Mouse (Mus musculus): ENCODE measurements around the gene Nkapd1.
"Not testable (repeated sequence)": the region's sequence is repeated elsewhere in the genome, so short reads cannot be mapped to it uniquely, and the experiment has no call there.

Nkapd1 gene

DNA sequence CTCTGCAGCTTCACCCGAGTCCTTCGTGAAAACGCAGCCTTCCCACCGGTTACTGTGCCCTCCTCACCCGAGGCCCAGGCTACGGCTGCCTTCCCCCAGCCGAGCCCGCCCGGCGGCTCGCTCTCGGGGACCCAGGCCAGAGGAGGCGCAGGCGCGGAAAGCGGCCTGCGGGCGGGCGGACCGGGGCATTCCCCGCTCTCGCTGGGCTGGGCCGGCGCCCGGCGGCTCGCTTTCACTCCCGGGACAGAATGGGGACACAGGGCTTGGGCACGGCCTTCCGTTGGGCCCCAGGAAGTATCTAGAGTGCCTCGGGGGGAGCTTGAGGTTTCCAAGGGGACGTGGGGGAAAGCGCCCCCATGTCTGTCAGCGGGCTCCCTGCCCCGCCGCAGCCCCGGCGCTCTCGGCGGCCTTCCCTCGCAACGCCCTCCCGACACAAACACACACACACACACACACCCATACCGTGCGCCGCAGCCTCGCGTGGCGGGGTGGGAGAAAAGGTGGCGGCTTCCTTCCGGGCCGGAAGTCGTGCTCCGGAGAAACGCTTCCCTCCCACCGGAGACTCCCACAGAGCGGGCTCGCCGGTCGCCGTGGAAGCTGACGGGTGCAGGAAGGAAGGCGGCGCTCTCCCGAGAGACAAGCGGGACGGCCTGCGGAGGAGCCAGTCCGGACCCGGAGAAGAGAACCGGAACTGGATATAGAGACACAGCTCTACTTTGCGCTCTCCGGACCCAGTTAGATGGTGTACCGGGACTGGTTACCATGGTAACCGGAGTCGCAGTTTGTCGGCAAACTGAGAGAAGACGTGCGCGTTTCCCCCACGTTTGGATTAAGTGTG is at the start of gene Nkapd1, which contains the start of gene Pih1d2:
TSS of gene Nkapd1 (minus strand) at position 699 of the 838 bp plus-strand sequence.
TSS of gene Pih1d2 (plus strand) at position 556 of the 838 bp plus-strand sequence.
- DNase-seq (ENCODE audit: low spot score in 2 of 2) = peak; percentile 92 to 93

GRCm38 (mm10) chr9:50666442-50666841 is 49.2 kb upstream of the Nkapd1 start:
- no peak for DNase-seq (ENCODE audit: low spot score in 2 of 2)

GRCm38 (mm10) chr9:50664826-50665225 is 47.6 kb upstream of the Nkapd1 start:
- DNase-seq (ENCODE audit: low spot score in 2 of 2) = peak; percentile 42 to 45

DNA sequence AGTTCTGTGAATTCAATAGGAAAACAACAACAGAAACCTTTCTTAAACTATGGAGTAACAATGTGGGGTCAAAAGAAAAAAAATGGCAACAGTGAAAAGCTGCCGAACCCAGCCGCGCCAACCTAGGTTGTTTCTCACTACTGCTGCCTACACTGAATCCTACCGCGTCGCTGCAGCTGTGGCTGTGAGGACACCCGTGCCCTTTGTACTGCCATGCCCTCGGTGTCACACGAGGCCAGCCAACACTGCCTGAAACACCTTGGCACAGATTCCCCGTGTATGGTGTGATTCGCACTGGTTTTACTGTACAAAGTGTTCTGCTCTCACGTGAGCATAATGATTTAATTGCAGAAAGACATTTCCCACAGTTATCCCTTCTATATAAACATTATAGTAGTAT is 43.2 kb upstream of the Nkapd1 start:
- peak; percentile 45 to 52 for DNase-seq (ENCODE audit: low spot score in 2 of 2)

DNA sequence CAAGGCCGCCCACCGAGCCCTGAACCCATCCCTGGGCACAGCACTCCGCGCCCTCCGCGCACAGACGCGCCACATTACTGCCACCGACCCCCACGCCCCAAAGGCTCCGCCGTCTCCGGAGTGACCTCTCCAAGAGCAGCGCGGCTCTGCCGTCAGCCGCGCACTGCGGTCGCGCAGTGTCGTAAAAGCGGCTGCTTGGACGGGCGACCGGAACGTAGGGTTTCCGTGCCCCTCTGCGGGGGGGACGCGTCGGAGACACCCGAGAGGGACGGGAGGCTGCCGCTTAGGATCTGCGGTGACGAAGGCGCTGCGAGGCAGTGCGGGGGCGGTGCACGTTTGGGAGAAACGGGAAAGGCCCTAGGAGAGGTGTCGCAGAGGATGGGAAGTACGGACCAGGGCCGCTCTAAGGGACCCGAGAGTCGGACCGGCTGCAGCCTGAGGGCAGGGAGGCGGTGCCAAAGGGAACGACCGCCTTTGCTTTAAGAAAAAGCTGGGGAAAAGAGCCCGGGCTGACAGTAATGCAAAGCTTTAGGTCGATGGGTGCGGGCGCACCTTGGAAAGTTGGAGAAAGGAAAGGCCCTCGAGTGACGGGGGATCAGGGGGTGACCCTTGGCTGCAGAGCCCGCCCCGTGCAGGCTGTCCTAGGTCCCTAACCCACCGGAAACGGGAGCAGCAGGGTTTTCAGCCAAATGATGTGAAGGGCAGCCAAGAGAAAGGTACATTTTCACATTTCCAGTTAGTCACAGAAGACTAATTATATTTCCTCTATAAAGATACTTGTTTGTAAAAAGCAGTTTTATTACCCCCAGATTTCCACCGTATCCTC is 42.3 kb upstream of the Nkapd1 start, which contains the start of gene Dlat:
TSS of gene Dlat (minus strand) at position 389 of the 826 bp plus-strand sequence.
- peak; percentile 90 to 94 for DNase-seq (ENCODE audit: low spot score in 2 of 2)

GRCm38 (mm10) chr9:50658941-50659388 is 41.7 kb upstream of the Nkapd1 start:
- peak in 1 of 2 experiments; percentile 37 for DNase-seq (ENCODE audit: low spot score in 2 of 2)

DNA sequence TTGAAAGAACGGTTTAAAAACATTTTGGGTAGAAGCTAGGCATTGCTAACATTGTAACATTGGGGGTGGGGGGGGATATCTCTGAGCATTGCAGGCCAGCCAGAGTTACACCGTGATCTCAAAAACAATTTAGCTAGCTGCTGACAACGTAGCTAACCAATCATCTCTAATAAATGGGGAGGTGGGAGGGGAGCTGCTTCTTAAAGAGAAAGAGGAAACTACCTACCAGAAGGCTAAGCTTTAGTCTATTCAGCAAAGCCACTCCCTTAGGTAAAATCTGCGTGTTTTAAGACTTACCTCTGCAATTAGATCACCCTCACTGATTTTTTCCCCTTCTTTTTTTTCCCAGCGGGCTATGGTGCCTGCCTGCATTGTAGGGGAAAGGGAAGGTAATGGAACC is 41.1 kb upstream of the Nkapd1 start:
- DNase-seq (ENCODE audit: low spot score in 2 of 2) = no peak

GRCm38 (mm10) chr9:50650503-50650902 is 33.2 kb upstream of the Nkapd1 start:
- no peak for DNase-seq (ENCODE audit: low spot score in 2 of 2)

DNA sequence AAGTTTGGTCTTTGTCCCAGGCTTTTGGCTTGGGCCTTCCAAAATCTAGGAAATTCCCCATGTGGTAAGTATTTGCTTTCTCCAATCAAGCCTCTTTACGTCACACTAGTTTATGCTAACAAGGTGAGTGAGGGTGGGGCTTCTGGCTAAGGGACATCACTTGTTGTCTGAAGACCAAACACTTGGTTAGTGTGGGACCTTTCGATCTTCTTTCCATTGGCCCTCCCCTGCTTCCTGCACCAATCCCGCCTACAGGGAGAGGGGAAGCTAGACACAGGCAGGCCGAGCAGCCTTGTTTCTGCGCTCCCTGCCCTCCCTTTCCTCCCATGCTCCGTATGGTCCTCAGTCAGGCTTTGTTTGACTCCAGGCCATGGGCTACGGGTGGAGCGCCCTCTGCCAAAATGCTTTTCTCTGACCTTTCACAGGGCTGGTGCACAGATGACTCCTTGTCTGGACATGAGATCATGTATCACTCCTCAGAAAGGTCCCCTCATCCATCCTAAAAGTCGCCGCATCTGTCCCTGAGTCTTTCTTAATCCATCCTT is 29.6 kb upstream of the Nkapd1 start:
- no peak for DNase-seq (ENCODE audit: low spot score in 2 of 2)

- DNase-seq (ENCODE audit: low spot score in 2 of 2) = no peak
Measured at GRCm38 (mm10) chr9:50634270-50634669, 17.0 kb upstream of the Nkapd1 start.

DNA sequence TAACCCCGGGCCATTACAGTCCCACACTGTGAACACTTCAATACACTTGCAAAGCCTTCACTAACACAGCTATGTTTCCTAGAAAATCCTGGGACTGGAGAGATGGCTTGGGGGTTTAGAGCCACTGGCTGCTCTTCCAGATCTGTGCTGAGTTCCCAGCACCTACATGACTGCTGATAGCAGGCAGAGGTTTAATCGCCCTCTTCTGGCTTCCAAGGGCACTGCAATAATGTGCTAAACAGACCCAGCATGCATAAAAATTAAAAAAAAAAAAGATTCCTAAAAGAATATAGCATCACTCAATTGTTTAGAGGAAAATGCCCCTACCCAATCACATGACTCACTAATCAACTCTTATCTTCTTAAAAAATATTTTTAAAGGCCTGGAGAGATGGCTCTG is 15.8 kb upstream of the Nkapd1 start:
- DNase-seq (ENCODE audit: low spot score in 2 of 2) = no peak

DNA sequence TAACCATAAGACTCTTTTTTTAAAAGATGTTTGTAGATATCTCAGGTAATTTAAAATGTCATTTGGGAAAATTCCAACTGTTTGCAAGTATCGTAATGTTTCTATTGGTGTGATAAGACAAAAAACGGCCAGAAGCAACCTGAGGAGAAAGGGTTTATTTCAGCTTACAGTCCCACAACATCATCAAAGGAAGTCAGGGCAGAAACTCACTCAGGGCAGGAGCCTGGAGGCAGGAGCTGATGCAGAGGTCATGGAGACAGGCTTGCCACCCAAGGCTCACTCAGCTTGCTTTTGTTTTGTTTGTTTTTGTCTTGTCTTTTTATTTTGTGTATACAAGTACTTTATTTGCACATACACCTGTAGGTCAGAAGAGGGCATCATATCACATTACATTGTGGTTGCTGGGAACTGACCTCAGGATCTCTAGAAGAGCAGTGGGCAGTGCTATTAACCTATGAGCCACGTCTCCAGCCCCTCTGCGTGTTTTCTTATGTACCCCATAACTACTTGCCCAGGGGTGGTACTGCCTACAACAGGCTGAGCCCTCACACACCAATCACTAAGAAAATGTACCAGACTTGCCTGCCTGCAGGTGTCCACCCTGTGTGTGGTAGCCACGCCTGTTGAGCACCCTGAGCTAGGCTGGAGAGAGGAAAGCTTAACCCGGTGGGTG is 14.9 kb upstream of the Nkapd1 start:
- no peak for DNase-seq (ENCODE audit: low spot score in 2 of 2)

GRCm38 (mm10) chr9:50630903-50631302 is 13.6 kb upstream of the Nkapd1 start:
- DNase-seq (ENCODE audit: low spot score in 2 of 2) = not testable (repeated sequence)

GRCm38 (mm10) chr9:50617794-50618330 is 598 bp upstream of the Nkapd1 start:
- DNase-seq (ENCODE audit: low spot score in 2 of 2) = no peak

GRCm38 (mm10) chr9:50616161-50616560 is 1.1 kb downstream of the Nkapd1 start:
- DNase-seq (ENCODE audit: low spot score in 2 of 2) = no peak

- DNase-seq (ENCODE audit: low spot score in 2 of 2) = peak in 1 of 2 experiments; percentile 40
Measured at GRCm38 (mm10) chr9:50612115-50612514, 5.1 kb downstream of the Nkapd1 start.

- no peak for DNase-seq (ENCODE audit: low spot score in 2 of 2)
Measured at GRCm38 (mm10) chr9:50604338-50604737, 12.9 kb downstream of the Nkapd1 start.

- DNase-seq (ENCODE audit: low spot score in 2 of 2) = no peak
Measured at GRCm38 (mm10) chr9:50603998-50604324, 13.3 kb downstream of the Nkapd1 start.

DNA sequence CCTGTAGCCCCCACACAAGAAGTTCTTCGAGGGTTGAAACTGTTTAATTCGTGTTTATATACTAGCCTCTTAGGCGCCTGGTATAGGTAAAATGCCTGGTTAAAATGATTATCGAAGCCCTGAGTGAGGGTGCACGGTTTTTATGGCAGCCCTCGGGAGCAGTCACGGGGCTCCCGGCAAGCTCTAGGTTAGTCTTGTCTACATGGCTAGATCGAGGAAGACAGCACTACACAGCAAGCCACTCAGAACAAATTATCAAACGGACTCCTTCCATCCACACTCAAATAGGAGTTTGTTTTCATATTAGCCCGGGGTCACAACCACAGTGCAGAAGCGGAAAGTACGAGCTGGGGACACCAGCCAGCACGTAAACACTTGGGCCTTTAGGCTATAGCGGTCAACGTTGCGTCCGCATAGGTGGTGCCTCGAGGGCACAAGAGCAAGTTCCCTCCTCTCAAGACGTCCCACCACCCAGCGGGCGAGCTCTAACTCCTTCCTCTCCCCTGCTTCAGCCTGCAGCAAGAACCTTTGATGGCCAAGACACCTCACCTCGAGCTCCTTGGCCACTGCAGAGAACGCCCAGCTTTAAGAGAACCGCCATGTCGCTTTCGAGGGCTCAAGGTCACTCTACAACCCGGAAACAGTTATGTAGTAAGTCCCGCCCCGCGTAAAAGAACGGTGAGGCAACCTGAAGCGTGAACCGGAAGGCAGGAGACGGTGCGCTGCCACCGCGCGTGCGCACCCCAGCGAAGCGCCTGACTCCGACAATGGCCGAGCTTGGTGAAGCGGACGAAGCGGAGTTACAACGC is 13.9 kb downstream of the Nkapd1 start, which contains the start of the genes Sdhd and Timm8b:
TSS of gene Sdhd (minus strand) at position 624 of the 809 bp plus-strand sequence.
TSS of gene Timm8b (plus strand) at position 722 of the 809 bp plus-strand sequence.
- DNase-seq (ENCODE audit: low spot score in 2 of 2) = peak; percentile 97 to 98
